Mouse (Mus musculus) intestine, embryonic 14.5 days (tissue): Measurements from ENCODE around the gene Pcyt2. TPM values are rescaled to one million over a fixed set of nuclear protein-coding genes. Genes with fewer than 3 reads are reported as not detected.
A peak's percentile ranks its signal among the peaks of the same experiment; 100 is the strongest.

ENCODE experiments used
- ATAC-seq: fragments of 200-750 bp; cut with Nextera tagmentation; replicated peaks from 2 replicates; pipeline ENCODE4 v1.8.0; 2017; ENCODE audit warnings: low read depth, moderate number of reproducible peaks, moderate TSS enrichment, moderate library complexity; ENCODE audit not compliant: low FRiP score, low TSS enrichment
- DNase-seq: peaks from one replicate; pipeline ENCODE4 v3.0.0-alpha.2; 2018; ENCODE audit warnings: low spot score
- H3K27ac ChIP-seq: fragments of 300-500 bp; sonication (generic); 2 replicates; pipeline ENCODE4 v1.5.1; 2014; ENCODE audit warnings: low read depth, mild to moderate bottlenecking, control low read depth
- H3K27me3 ChIP-seq: fragments of 300-500 bp; sonication (generic); replicated peaks from 2 replicates; pipeline ENCODE4 v1.6.1; 2014; ENCODE audit warnings: low read length, control low read depth; ENCODE audit not compliant: control insufficient read depth, insufficient read depth
- H3K36me3 ChIP-seq: fragments of 300-500 bp; sonication (generic); 2 replicates; pipeline ENCODE4 v1.6.1; 2014; ENCODE audit warnings: low read length, control low read depth; ENCODE audit not compliant: control insufficient read depth, insufficient read depth
- H3K4me1 ChIP-seq: fragments of 300-500 bp; sonication (generic); replicated peaks from 2 replicates; pipeline ENCODE4 v1.6.1; 2014; ENCODE audit warnings: low read length, control low read depth, mixed read lengths; ENCODE audit not compliant: control insufficient read depth, insufficient read depth
- H3K4me2 ChIP-seq: fragments of 300-500 bp; sonication (generic); 2 replicates; pipeline ENCODE4 v1.6.1; 2014; ENCODE audit warnings: low read length
- H3K4me3 ChIP-seq: fragments of 300-500 bp; sonication (generic); 2 replicates; pipeline ENCODE4 v1.5.1; 2014; ENCODE audit warnings: low read depth, low read length, control low read depth, mixed read lengths
- H3K9ac ChIP-seq: fragments of 300-500 bp; sonication (generic); 2 replicates; pipeline ENCODE4 v1.6.1; 2014; ENCODE audit warnings: mild to moderate bottlenecking, low read length
- H3K9me3 ChIP-seq: fragments of 300-500 bp; sonication (generic); 2 replicates; pipeline ENCODE4 v1.6.1; 2016; ENCODE audit warnings: low read length, control low read depth; ENCODE audit not compliant: control insufficient read depth
- WGBS: fragments of 180-500 bp; shearing (Covaris S2); extraction: QIAGEN DNeasy Blood & Tissue Kit; methylation state at CpG from one replicate; pipeline ENCODE4 v1.1.7; 2014; 5-methylcytosine and 5-hydroxymethylcytosine counted together
- polyA plus RNA-seq: library from polyadenylated mRNA; unstranded; fragments of >200 nt; fragmentation: Nextera tagmentation; extraction: Ambion mirVana; gene quantifications from 2 replicates; pipeline ENCODE4 v1.2.1, GENCODE M21; 2014

Pcyt2 gene
- polyA plus RNA-seq, 1 experiment from 2014 or later = 179 TPM

DNA sequence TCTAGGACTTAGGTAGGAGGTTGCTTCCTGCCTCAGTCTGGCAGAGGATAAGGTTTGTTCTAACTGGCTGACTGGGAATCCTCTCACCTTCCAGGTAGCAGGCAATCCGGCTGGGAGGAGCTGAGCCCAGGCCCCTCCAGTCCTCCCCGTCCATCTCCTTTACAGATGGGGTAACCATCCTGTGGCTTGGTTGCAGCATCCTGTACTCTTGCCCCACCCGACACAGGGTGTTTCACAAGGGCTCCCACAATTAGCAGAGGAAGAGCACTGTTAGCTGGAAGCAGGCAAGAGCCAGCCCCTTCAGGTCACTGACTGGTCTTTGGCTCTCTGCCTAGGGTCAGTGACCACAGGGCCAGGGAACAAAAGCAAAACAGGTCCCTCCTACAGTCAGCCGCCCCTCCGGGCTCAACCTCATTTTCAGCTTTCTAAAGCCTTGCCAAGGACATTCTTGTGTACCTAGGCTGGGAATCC lies 12.7 kb upstream of the Pcyt2 start:
- no peak overlapping the region for H3K9ac ChIP-seq
- H3K27ac ChIP-seq = peak overlapping the region; percentile 43; the same call in 1 of the 2 replicates
- no peak overlapping the region for H3K4me3 ChIP-seq
- no peak for ATAC-seq
- H3K27me3 ChIP-seq = no peaks in the 10 kb centered on the region
- WGBS = 47% methylated on average over 5 of the region's 5 CpGs
- DNase-seq = no peak
- H3K4me2 ChIP-seq = peak overlapping the region; percentile 18
- H3K36me3 ChIP-seq = peaks cover 16% of the 10 kb centered on the region
- H3K9me3 ChIP-seq = no peaks in the 10 kb centered on the region
- peaks cover 22% of the 10 kb centered on the region for H3K4me1 ChIP-seq

DNA sequence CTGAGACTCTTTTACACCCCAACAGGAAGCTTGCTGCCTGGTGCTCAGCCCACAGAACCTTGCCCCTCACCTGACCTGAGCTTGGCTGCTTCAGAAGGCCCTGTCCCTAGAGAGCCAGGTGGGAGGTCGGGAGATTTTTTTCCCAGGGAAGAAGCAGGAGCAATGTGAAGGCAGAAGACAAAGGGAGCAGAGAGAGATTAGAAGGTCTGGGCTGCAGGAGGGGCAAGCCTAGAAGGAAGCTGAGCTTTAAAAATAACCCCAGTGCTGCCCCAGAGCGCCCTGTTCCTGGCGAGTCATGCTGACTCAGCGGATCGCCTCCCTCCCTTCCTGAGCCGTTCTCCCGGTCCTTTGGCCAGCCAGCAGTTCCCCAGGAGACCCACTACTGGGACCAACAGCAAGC lies 12.2 kb upstream of the Pcyt2 start:
- no peak for ATAC-seq
- Histone ChIP-seq H3K9ac (peak overlapping the region; percentile 11; the same call in 1 of the 2 replicates), H3K4me1 (peaks cover 26% of the 10 kb centered on the region), H3K27ac (peak overlapping the region; percentile 43; the same call in 1 of the 2 replicates), H3K9me3 (no peaks in the 10 kb centered on the region), H3K4me2 (peak overlapping the region; percentile 18), H3K4me3 (no peak overlapping the region), H3K27me3 (no peaks in the 10 kb centered on the region), H3K36me3 (peaks cover 16% of the 10 kb centered on the region)
- DNase-seq = no peak
- WGBS = 44% methylated on average over 7 of the region's 7 CpGs

DNA sequence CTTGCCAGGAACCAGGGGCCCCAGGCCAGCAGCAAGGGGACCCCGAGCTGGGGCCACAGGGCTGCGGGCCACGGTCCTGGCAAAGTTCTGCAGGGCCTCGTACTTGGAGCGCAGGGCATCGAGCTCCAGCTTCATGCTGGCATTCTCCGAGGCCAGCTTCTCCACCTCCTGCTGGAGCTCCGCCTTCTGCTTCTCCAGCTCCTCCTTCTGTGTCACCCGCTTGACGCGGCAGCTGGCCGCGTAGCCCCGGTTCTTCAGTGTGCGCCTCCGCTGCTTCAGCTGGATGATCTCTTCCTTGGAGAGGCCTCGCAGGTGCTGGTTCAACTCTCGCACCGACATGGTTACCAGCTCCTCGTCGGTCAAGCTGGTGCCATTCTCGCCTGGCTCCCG lies 11.6 kb upstream of the Pcyt2 start:
- WGBS = 80% methylated on average over 23 of the region's 23 CpGs
- Histone ChIP-seq H3K4me3 (no peak overlapping the region), H3K9me3 (no peaks in the 10 kb centered on the region), H3K4me2 (peak overlapping the region; percentile 18; the same call in 1 of the 2 replicates), H3K27me3 (no peaks in the 10 kb centered on the region), H3K9ac (peak overlapping the region; percentile 11; the same call in 1 of the 2 replicates), H3K4me1 (peaks cover 26% of the 10 kb centered on the region), H3K36me3 (peaks cover 16% of the 10 kb centered on the region), H3K27ac (peak overlapping the region; percentile 43; the same call in 1 of the 2 replicates)
- no peak for ATAC-seq
- no peak for DNase-seq

DNA sequence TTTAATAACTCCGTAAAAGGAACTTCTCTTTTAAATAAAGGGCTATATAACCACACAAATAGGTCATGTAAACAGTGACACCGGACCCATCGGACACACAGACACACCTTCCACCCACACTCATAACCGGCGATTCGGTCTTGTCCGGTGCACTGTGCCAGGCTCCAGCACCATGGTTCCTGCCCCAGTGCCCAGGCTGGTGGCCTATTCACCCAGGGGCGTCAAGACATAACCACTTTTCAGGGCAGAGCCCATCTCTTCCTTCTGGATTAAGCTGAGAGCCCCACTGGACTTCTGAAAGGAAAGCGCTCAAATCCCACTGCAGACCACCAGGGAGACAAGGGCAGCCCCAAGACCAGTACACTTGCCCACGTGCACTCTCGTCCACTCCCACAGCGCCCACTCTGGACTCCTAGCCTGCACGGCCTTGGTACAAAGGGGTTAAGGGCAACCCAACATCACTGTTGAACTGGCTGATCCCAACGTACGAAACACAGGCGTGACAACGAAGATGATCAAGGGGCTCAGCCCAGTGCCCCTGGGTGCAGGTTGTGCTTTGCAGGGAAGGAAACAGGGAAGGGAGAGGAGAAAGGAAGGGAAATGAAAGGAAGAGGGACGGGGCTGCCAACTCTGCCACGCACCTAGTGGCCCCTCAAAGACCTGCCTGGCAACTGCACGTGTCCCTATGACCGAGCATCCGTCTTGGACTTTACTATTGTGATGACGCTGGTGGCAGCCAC lies 11.0 kb upstream of the Pcyt2 start:
- H3K4me3 ChIP-seq = no peak overlapping the region
- WGBS = 93% methylated on average over 23 of the region's 23 CpGs
- ATAC-seq = no peak
- H3K4me1 ChIP-seq = peaks cover 31% of the 10 kb centered on the region
- H3K9me3 ChIP-seq = no peaks in the 10 kb centered on the region
- H3K4me2 ChIP-seq = no peak overlapping the region
- no peak overlapping the region for H3K9ac ChIP-seq
- H3K36me3 ChIP-seq = peaks cover 16% of the 10 kb centered on the region
- no peak overlapping the region for H3K27ac ChIP-seq
- no peaks in the 10 kb centered on the region for H3K27me3 ChIP-seq
- no peak for DNase-seq

DNA sequence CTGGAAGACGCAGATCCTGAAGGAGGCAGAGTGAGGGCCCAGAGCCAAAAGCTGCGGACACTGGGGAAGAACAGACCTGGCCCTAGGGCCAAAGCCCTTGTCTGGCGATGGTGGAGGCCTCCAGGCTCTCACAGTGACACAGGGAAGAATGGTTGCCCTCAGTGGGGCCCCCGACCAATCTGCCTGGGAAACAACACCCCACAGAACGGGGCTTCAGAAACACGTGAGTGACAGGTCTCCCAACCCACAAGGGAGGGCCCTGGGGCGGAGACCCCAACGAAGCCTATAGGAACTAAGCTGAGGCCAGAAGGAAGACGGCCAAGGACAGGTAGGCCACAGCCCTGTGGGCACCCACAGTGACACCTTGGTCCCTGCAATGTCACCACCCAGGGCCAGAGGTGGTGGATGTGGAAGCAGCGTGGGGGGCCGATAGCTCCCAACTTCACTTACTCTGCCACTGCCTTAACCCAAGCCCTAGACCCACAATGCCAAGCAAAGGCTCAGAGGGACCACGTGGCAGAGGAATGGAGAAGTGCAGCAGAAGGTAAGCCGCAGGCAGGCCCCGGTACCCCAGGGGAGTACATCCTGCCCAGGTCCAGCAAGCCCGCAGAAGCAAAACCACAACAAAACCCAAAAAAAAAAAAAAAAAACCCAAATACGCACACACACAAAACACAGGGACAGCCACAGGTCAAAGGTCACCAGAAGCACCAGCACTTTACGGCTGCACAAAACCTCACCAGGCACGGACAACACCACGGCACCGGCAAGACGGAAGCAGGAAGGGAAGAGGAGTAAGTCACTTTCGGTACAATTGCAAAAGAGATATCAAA lies 9.9 kb upstream of the Pcyt2 start:
- Histone ChIP-seq H3K27me3 (no peaks in the 10 kb centered on the region), H3K4me3 (no peak overlapping the region), H3K9ac (no peak overlapping the region), H3K4me2 (no peak overlapping the region), H3K27ac (no peak overlapping the region), H3K4me1 (peaks cover 32% of the 10 kb centered on the region), H3K36me3 (peaks cover 25% of the 10 kb centered on the region), H3K9me3 (no peaks in the 10 kb centered on the region)
- 78% methylated on average over 22 of the region's 22 CpGs for WGBS
- DNase-seq (no peak), ATAC-seq (no peak)

DNA sequence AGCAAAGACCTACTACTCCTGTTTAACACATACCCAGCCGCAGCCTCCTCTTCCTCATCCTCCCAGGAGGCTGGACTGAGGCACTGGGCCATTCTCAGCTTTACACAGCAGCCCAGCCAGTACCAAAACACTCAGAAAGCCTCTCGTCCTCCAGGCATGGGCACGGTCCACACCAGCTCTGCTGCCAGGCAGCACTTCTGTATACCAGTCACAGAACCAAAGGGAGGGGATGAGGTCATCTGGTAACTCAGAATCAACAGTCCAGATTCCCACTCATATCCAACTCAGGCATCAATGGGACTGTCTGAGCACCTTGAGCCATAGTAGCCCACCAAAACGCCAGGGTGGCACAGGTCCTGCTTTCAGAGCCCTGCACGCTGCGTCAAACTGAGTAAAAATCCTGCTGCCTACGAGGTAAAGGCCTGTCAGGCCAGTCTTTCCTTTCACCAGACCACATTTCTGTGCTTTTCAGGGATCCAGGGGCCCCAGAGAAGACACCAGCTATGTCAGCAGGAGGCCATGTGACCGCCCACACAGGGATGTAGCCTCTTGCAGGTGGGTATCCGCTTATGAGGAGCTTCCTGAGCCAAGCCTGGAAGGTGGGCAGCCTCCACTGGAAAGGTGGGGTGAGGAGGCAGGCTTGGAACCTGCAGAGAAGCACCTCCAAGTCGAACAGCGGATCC lies 9.2 kb upstream of the Pcyt2 start:
- Histone ChIP-seq H3K4me3 (no peak overlapping the region), H3K36me3 (peaks cover 31% of the 10 kb centered on the region), H3K27me3 (no peaks in the 10 kb centered on the region), H3K27ac (no peak overlapping the region), H3K9me3 (no peaks in the 10 kb centered on the region), H3K4me2 (no peak overlapping the region), H3K9ac (no peak overlapping the region), H3K4me1 (peaks cover 26% of the 10 kb centered on the region)
- ATAC-seq (no peak), DNase-seq (no peak)
- 90% methylated on average over 11 of the region's 11 CpGs for WGBS

DNA sequence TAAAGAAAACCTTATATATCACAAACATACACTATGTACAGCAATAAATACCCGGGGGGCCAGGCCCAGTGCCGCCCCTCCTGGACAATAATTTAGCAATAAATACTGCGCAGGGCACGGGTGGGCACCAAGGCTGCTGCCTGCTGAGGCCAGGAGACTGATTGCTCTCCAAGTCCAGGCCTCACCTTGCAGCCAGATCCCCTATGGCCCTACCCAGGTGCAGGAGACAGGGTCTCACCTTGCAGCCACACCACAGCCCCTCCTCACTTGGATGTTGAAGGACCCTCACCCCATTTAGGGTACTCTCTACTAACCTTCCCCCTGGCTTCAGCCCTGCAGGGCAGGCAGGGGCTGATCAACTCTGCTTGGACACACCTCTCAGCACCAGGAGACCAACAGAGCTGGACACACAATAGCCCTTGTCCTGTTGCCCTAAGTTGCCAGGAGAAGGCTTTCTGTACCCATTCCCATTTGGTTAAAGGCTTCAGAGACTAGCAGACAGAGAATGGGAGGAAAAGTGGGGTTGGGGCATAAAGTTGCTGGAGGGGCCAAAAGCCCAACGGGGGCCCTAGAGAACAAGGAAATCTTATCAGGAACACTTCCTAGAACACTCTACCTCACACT lies 7.5 kb upstream of the Pcyt2 start, which contains the start of gene Sirt7:
Gene Sirt7, minus strand, starts transcription at position 89 of the 624 bp plus-strand sequence.
- H3K27me3 ChIP-seq = no peaks in the 10 kb centered on the region
- peak within 1 kb of the TSS; percentile 97 for H3K4me3 ChIP-seq
- peak within 1 kb of the TSS; percentile 98 for H3K4me2 ChIP-seq
- no peaks in the 10 kb centered on the region for H3K9me3 ChIP-seq
- H3K27ac ChIP-seq = peak within 1 kb of the TSS; percentile 70
- peaks cover 46% of the 10 kb centered on the region for H3K36me3 ChIP-seq
- ATAC-seq = 0 out of 2 replicates have a peak, but pooled peaks have one; percentile 4
- WGBS = 17% methylated on average over 5 of the region's 5 CpGs
- DNase-seq = no peak
- H3K9ac ChIP-seq = peak within 1 kb of the TSS; percentile 73
- peaks cover 21% of the 10 kb centered on the region for H3K4me1 ChIP-seq

DNA sequence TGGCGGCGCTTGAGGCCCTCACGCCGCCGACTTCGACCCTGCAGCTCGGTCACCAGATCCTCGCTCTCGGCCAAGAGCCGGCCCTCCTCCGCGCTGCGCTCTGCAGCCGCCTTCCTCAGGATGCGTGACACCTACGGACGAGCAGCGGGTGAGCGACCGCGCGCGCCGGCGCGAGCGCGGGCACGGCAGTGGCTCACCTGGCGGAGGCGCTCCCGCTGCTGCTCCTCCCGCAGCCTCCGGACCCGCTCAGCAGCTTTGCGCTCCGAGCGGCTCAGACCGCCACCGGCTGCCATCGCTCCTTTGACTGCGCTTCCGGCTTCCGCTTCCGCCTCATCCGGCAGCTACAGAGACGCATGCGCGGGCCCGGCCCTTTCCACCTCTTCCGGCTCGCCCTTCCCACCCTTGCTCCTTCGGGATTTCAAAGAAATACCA lies 7.0 kb upstream of the Pcyt2 start:
- Histone ChIP-seq H3K27ac (peak overlapping the region; percentile 70), H3K9ac (peak overlapping the region; percentile 73), H3K9me3 (no peaks in the 10 kb centered on the region), H3K36me3 (peaks cover 52% of the 10 kb centered on the region), H3K27me3 (no peaks in the 10 kb centered on the region), H3K4me1 (peaks cover 15% of the 10 kb centered on the region), H3K4me3 (peak overlapping the region; percentile 97), H3K4me2 (peak overlapping the region; percentile 98)
- peak; percentile 83 for ATAC-seq
- WGBS = under 1% methylated on average over 53 of the region's 53 CpGs
- DNase-seq = peak; percentile 90
